Mouse (Mus musculus) cerebellum, adult 18-20 months (tissue): ENCODE measurements around the gene Bik.
"Not testable (repeated sequence)": the region's sequence is repeated elsewhere in the genome, so short reads cannot be mapped to it uniquely, and the experiment has no call there.

Experiments used
- DNase-seq, 2 experiments: peaks; one replicate each; pipeline ENCODE4 v3.0.0; 2021

Gene Bik

GRCm38 (mm10) chr15:83526424-83527091 is at the start of gene Bik:
Bik (plus strand) TSS chr15:83526862.
- no peak for DNase-seq

- DNase-seq = no peak
Observed at GRCm38 (mm10) chr15:83478096-83478495, 48.6 kb upstream of the Bik start.

GRCm38 (mm10) chr15:83479818-83480217 is 46.8 kb upstream of the Bik start:
- DNase-seq = no peak

- no peak for DNase-seq
Observed at GRCm38 (mm10) chr15:83481236-83481780, 45.4 kb upstream of the Bik start.

- DNase-seq = no peak
Observed at GRCm38 (mm10) chr15:83482645-83483224, 43.9 kb upstream of the Bik start.

- no peak for DNase-seq
Observed at GRCm38 (mm10) chr15:83483482-83483881, 43.2 kb upstream of the Bik start.

GRCm38 (mm10) chr15:83484311-83484710 is 42.4 kb upstream of the Bik start:
- DNase-seq = no peak

- no peak for DNase-seq
Observed at GRCm38 (mm10) chr15:83487477-83488115, 39.1 kb upstream of the Bik start.

DNA sequence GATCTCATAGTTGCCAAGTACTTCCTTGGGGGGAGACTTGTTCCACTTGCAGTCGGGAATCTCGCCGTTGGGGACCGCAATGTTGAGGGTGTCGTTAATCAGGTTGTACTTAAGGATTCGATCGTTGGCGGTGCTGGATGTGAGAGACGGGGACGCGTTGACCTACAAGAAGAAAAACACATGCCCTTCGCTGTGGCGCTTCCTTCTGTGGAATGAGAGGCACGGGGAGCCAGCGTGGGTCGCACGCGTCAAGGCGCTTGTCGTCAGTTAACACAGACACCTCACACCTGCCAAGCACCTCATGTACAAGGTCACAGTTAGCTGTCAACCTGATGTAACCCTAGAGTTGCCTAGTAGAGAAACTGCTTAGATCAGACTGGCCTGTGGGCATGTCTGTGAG is 37.2 kb upstream of the Bik start:
- DNase-seq = no peak

DNA sequence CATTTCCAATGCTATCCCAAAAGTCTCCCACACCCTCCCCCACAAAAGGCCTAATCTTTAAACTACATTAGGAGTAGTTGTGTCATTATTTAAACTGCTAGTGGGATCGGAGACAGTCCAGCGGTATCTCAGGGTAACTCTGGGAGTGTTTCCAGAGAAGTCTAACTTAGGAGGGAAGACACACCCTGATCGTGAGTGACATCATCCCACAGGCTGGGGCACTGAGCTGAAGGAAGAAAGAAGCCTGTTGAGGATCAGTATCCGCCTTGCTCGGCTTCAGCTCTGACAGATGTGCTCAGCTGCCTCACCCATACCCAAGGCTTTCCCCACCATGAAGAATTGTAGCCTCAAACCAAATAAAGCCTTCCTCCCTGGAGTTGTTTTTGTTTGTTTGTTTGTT is 34.8 kb upstream of the Bik start:
- DNase-seq = no peak

DNA sequence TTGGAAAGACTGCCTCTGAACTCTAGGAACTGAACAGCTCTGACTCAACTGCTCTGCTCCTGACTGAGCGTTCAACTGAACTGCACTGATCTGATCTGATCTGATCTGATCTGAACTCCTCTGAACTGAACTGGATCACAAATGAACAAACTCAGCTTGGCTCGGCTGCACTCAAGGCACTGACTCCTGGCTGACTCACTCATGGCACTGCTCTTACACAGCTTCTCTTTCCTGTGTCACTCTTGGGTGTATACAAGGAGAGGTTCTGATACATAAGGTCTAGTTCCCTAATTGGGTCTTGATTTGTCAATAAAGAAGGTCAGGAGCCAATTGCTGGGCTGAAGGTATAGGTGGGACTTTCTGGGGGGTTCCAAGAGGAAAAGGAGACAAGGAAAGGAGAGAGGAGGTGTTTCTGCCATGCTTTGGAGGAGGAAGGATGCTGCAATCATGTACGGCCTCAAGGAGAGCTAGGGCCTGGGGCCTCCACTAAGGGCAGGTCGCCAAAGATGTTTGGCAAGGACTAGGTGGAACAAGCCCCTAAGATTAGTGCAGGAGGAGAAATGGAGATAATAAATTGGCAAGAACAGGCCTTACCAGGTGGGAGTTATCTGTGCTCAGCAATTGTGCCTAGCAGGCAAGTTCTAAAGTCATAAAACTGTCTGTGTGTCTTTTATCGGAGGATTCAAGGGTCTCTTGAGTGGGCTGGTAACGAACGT is 32.6 kb upstream of the Bik start:
- DNase-seq = no peak

GRCm38 (mm10) chr15:83494572-83494920 is 32.1 kb upstream of the Bik start:
- DNase-seq = no peak

GRCm38 (mm10) chr15:83495195-83495594 is 31.5 kb upstream of the Bik start:
- no peak for DNase-seq

DNA sequence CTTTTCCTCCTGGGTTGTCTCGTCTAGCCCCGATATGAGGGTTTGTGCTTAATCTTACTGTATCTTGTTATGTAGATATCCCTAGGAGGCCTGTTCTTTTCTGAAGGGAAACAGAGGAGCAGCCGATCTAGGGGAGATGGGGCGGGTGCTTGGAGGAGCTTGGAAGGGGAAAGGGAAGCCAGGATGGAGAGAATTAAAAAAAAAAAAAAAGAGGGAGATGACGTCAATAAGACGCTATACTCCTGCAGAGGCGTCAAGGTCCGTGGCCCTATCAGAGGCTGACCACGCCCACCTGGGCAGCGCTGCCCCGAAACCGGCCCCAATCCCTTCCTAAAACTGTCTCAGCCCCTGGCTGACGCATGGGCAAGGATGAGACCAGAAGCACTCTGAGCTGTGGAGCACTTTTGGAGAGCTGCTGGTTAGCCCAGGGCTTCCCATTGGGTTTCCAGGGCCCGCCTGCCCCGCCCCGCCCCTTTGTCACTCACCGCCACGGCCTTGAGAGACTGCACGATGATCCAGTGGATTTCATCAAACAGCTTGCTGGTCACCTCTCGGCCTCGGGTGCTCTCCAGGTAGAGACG is 30.8 kb upstream of the Bik start:
- DNase-seq = no peak

DNA sequence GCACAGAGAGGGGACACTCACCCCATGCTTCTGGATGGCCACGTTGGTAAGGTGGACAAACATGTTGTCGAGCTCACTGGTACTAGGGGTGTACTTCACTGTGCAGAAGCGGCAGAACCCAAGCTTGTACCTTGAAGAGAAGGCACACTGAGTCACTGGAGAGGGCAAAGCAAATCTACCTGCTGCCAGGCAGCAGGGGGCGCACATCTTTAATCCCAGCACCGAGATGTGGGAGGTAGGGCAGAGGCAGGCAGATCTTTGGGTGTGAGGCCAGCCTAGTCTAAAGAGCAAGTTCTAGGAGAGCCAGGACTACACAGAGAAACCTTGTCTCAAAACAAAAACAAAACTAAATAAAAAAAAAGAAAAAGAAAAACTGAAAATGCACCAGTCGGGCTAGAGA is 29.4 kb upstream of the Bik start:
- DNase-seq = no peak

DNA sequence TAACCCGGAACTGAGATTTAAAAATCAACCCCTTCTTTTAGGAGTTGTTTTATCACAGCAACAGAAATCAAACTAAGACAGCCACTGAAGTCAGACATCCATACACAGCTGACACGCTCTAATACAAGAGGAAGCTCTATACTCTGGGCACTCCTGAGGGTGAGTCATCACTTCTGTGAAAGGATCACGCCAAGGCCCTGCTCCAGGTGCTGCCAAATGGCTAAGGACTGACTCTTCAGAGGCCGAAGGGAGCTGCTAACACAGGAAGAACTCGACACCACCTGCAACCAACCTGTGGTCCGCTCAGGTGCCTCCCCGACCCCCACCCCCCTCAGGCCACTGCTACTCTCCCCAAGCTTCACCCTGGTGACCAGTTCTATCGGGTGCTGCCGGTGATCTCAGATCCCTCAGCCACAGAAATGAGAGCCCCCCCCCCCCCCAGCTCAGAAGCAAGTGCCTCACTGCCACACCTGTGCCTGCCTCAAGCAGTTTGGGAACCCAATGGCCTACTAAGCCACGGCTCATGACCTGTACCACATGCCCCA is 27.4 kb upstream of the Bik start:
- no peak for DNase-seq

DNA sequence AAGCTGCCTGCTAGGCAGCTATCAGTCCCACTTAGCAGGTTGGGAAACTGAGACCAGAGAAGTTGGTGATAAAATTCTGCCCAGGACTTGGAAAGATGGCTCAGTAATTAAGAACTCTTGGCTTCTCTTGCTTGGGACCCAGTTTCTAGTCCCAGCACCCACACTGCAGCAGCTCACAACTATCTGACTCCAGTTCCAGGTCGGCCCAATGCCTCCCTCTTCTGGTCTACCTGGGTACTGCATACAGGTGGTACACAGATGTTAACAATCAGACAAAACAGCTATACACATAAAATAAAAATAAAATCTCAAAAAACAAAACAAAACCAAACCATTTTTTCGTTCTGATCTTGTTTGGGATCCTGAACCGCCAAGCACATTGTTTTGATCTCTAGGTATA is 26.3 kb upstream of the Bik start:
- no peak for DNase-seq

GRCm38 (mm10) chr15:83501483-83501882 is 25.2 kb upstream of the Bik start:
- DNase-seq = not testable (repeated sequence)

DNA sequence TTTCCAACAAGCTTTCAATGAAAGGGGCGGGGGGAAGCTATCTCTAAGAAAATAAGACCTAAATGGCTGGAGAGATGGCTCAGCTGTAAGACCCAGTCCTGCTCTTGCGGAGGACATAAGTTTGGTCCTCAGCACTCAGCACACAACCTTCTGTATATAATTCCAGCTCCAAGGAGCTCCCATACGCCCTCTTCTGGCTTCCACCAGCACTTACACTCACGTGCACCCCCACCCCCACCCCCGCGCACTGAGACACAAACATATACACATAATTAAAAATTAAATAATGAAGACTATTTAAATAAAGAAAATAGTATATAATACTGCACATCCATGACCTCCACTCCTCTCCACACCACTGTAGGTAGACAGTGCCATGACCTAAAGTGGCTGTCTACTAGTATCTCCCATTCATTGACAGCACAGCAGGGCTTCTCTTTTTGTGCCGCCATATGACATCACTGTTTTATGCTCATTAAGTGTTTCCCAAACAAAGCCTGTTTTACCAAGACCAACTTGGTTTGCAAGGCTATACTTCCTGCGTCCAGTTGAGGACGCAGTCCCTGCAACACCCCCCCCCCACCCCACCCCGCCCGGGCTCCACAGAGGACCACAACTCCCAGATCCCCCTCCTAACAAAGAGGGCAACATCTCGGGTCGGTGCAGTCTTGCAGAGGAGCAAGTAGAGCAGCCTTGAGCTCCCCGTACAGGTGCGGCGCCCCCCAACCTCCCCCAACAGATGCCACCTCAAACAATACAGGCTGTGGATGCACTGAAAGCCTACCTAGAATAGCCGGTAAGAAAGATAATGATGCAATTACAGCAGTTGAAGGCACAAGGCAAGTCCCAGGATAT is 16.5 kb upstream of the Bik start:
- DNase-seq = no peak

DNA sequence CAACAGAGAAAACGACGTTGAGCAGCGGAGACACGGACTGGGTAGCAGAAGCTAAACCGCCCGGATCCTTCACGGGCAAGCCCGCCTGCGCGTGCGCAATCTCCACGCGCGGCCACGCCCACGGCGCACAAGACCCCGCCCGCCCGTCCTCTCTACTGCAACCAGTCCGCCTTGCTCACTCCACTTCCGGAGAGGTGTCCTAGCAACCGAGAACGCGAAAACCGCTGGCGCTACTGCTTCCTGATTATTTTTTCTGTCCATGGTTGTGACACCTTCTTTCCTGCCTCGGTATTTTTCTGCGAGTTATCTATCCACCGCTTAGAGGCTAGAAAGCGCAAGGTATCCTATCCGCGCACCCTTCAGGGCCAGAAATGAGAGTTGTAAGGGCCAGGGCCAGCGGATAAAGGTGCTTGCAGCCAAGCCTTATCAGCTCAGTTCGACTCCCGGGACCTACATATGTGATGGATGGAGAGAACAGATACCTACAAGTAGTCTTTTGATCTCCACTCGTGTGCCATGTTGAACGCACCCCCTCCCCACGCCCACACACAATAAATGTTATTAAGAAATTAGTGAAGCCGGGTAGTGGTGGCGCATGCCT is 15.8 kb upstream of the Bik start, which contains the start of gene Ttll1:
Gene Ttll1 (minus strand): TSS at position 89 of the 601 bp plus-strand sequence.
- DNase-seq = peak; percentile 91 to 94
